Mouse (Mus musculus): Measurements from ENCODE around the gene Vasp. TPM values are rescaled to one million over a fixed set of nuclear protein-coding genes. Genes with fewer than 3 reads are reported as not detected.
A peak's percentile ranks its signal among the peaks of the same experiment; 100 is the strongest.

Vasp gene
- polyA plus RNA-seq, 1 experiment from 2014 or later: 42.4 TPM

DNA sequence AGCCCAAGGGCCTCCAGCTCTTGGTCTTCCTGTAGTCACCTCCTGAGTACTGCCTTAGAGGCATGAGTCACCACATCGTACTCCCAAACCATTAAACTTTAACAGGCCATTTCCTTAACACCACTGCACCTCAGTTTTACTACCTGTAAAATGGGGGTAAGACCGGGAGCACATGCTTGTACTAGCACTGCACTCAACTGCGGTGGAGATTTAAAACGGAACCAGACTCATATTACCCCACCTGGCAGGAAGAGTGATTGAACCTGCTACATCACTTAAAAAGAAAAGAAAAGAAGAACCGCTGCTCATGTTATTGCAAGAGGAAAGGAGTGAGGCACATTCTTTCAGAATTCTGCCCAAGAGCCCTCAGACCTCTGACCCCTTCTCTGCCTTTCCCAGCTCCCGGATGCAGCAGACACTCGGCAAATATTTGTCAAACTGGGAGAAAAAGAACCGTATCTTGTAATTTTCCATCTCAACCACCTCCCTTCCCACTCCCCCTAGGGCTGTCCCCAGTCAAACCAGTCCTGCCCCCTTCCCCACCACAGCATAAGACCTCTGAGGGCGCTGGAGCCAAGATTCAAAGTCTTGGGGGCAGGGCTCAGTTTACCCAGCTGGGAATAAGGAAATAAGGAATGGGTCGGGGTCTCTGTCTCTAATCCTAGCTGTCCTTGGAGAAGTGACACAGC, 2.5 kb downstream of the Vasp start:
- peak overlapping the region; percentile 85 for H3K4me3 ChIP-seq (replicated peaks)
- H3K4me1 ChIP-seq (replicated peaks): peaks cover 88% of the 10 kb centered on the region
- no peak for ATAC-seq (ENCODE audit: insufficient read depth)
- WGBS (ENCODE audit: insufficient replicate concordance): 27% methylated on average over 10 of the region's 10 CpGs
- no peaks in the 10 kb centered on the region for H3K27me3 ChIP-seq
- H3K4me2 ChIP-seq: peak overlapping the region; percentile 99
- peak overlapping the region; percentile 98 for H3K27ac ChIP-seq (replicated peaks)
- H3K36me3 ChIP-seq (replicated peaks): peaks cover 23% of the 10 kb centered on the region
- no peaks in the 10 kb centered on the region for H3K9me3 ChIP-seq (replicated peaks)
- peak overlapping the region; percentile 84 for H3K9ac ChIP-seq

DNA sequence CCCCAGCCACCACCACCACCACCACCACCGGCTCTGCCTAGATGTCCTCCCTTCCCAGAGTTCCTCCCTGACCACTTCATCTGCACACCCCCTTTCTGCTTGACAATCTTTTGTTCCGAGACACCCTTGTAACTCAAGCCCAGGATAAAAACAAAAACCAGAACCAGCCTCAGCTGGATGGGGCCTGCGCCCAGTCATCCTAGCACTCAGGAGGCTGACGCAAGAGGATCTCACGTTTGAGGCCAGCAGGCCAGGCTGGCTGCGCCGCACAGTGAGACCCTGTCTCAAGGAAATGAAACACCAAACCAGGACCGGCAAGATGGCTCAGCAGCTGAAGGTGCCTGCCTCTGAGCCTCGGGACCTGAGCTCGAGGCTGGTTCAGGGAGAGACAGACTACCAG, 4.6 kb downstream of the Vasp start:
- peak overlapping the region; percentile 75 for H3K4me2 ChIP-seq
- H3K27me3 ChIP-seq: no peaks in the 10 kb centered on the region
- peak overlapping the region; percentile 47; the same call in 1 of the 2 replicates for H3K9ac ChIP-seq
- ATAC-seq (ENCODE audit: insufficient read depth): no peak
- H3K4me1 ChIP-seq (replicated peaks): peaks cover 82% of the 10 kb centered on the region
- 39% methylated on average over 10 of the region's 10 CpGs for WGBS (ENCODE audit: insufficient replicate concordance)
- no peaks in the 10 kb centered on the region for H3K9me3 ChIP-seq (replicated peaks)
- H3K36me3 ChIP-seq (replicated peaks): peaks cover 44% of the 10 kb centered on the region
- H3K4me3 ChIP-seq (replicated peaks): 0 out of 2 replicates have a peak overlapping the region, but pooled peaks have one; percentile 39
- H3K27ac ChIP-seq (replicated peaks): peak overlapping the region; percentile 87

DNA sequence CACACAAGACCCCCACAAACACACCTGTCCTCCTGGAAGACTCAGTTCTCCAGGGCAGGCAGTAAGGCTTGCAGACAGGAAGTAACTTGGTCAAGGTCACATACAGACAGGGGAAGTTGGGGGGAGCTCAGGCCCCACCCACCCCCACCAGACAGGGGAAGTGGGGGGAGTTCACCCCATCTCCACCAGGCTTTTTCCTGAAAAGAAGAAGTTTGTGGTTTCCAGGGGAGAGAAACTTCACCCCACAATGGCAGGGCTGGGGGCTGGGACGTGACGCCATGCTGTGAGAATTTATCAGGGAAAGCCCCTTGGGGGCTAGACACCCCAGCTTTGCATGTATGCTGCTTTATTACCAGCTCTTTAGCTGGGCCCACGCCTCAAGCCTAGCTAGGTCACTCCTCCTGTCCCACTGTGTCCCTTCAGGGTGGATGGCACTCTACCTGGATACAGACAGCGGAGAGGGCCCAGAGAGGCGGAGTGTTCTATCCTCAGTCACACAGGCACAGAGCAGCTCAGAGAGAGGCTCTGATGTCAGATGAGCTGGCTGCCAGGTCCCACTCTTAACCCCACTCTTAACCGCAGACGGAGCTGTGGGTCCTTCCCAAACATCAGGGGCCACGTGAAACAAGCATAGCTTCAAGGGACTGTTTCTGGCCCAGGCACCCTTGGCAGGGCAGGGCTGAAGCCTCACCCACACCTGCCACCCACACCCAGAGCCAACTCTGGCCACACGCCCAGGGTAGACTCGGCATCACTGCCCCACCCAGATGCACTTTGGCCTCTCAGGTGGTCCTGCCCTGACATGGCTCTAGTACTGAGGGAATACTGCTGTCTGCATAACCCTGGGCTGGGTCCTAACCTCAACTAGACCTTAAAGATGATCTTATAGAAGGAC, 5.4 kb downstream of the Vasp start:
- H3K4me2 ChIP-seq: peak overlapping the region; percentile 75
- no peaks in the 10 kb centered on the region for H3K9me3 ChIP-seq (replicated peaks)
- no peak; the same call in 1 of the 2 replicates for ATAC-seq (ENCODE audit: insufficient read depth)
- H3K4me3 ChIP-seq (replicated peaks): peak overlapping the region; percentile 39; the same call in 1 of the 2 replicates
- H3K36me3 ChIP-seq (replicated peaks): peaks cover 53% of the 10 kb centered on the region
- H3K27me3 ChIP-seq: no peaks in the 10 kb centered on the region
- H3K9ac ChIP-seq: peak overlapping the region; percentile 47
- WGBS (ENCODE audit: insufficient replicate concordance): 29% methylated on average over 10 of the region's 10 CpGs
- H3K4me1 ChIP-seq (replicated peaks): peaks cover 79% of the 10 kb centered on the region
- peak overlapping the region; percentile 87 for H3K27ac ChIP-seq (replicated peaks)

DNA sequence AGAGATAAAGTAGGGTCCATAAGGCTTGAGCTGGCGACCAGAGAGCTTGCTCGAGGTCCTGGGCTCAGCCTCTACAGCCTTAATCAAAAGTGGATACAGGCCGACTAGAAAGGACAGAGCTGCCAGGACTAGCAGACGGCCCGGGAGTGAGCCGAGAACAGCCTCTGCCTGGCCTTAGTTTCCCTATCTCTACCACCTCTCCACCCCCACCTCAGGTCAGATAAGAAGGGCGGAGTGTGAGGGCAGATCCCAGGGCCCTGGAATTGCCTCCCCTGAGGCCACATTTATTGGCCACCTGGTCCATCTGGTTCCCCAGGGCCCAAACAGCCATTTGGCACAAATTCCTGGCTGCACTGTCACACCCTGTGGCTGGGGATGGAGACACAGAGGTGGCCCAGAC, 6.5 kb downstream of the Vasp start:
- Histone ChIP-seq H3K9ac (peak overlapping the region; percentile 47), H3K27me3 (no peaks in the 10 kb centered on the region), H3K4me2 (peak overlapping the region; percentile 75), H3K4me3 (replicated peaks) (peak overlapping the region; percentile 39), H3K27ac (replicated peaks) (peak overlapping the region; percentile 87), H3K4me1 (replicated peaks) (peaks cover 79% of the 10 kb centered on the region), H3K9me3 (replicated peaks) (no peaks in the 10 kb centered on the region), H3K36me3 (replicated peaks) (peaks cover 63% of the 10 kb centered on the region)
- 21% methylated on average over 7 of the region's 7 CpGs for WGBS (ENCODE audit: insufficient replicate concordance)
- ATAC-seq (ENCODE audit: insufficient read depth): peak; percentile 82

DNA sequence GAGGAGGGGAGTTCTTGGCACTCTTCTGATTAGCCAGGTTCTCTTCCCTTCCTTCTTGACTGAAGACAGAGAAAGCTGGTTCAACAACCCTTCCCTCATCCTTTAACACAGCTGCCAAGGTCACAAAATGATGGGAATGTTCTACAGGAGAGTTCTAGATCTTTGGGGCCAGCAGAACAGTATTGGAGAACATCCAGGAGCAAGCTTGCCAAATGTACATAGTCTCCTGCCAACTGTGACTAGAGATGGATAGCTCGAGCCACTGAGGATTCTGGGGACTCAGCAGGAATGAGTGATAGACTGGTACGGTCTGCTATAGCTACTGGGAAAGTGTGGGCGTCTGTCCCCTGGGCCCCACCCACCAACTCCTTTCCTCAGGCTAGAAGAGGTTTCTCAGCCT, 13.3 kb downstream of the Vasp start:
- peak overlapping the region; percentile 79 for H3K27ac ChIP-seq (replicated peaks)
- no peaks in the 10 kb centered on the region for H3K9me3 ChIP-seq (replicated peaks)
- H3K4me3 ChIP-seq (replicated peaks): peak overlapping the region; percentile 40; the same call in 1 of the 2 replicates
- H3K4me1 ChIP-seq (replicated peaks): peaks cover 40% of the 10 kb centered on the region
- H3K9ac ChIP-seq: 0 out of 2 replicates have a peak overlapping the region, but pooled peaks have one; percentile 4
- H3K4me2 ChIP-seq: peak overlapping the region; percentile 62
- peaks cover 90% of the 10 kb centered on the region for H3K36me3 ChIP-seq (replicated peaks)
- WGBS (ENCODE audit: insufficient replicate concordance): 67% methylated on average over 3 of the region's 3 CpGs
- no peak for ATAC-seq (ENCODE audit: insufficient read depth)
- no peaks in the 10 kb centered on the region for H3K27me3 ChIP-seq

DNA sequence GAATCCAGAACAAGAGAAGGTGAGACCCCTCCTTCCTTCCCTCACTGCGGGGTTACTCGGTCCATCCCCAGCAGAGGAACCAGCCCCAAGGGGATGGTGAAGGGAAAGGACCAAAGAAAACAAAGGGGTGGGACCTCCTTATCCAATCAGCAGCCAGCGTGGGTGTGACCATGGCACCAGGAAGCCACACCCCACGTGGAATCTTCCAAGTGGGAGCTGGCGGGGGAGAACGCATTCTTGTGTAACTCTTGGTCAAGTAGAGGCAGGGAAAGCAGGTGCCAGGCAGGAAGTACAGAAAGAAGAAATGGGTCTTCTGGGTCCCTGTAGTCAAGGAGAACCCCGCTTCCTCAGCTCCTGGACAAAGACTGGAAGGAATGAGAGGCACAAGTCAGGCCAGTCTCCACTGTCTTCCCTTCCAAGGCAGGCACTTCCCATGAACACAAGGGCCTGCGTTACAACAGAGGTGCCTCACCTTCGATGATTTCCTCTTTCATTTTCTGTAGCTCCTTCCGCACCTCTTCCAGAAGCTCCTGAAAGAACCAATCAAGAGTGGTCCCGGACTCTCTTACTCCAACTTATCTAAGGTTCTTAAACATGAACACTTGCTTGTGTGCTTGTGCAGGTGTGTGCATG, 14.1 kb downstream of the Vasp start:
- no peaks in the 10 kb centered on the region for H3K27me3 ChIP-seq
- peak; percentile 92 for ATAC-seq (ENCODE audit: insufficient read depth)
- 25% methylated on average over 11 of the region's 11 CpGs for WGBS (ENCODE audit: insufficient replicate concordance)
- H3K9me3 ChIP-seq (replicated peaks): no peaks in the 10 kb centered on the region
- H3K4me2 ChIP-seq: peak overlapping the region; percentile 62
- H3K36me3 ChIP-seq (replicated peaks): peaks cover 82% of the 10 kb centered on the region
- peak overlapping the region; percentile 79 for H3K27ac ChIP-seq (replicated peaks)
- 0 out of 2 replicates have a peak overlapping the region, but pooled peaks have one; percentile 4 for H3K9ac ChIP-seq
- peaks cover 44% of the 10 kb centered on the region for H3K4me1 ChIP-seq (replicated peaks)
- H3K4me3 ChIP-seq (replicated peaks): peak overlapping the region; percentile 40

DNA sequence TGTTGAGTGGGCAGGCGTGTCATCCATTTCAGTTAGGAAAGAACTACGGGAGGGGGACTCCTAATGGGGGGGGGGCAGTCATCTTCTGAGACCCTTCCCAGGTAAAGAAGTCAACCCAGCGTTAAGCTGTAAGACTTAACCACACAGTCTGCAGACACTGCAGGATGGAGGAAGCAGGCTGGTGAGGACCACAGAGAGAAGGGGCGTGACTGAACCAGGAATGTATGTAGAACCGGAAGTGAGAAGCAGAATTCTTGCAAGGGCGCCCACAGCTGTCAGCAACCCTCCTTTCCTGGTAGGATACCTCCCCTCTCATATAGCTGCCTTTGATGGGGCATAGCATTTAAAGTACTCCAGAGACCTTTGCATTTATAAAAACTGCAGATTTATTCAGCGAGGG, 15.1 kb downstream of the Vasp start:
- H3K9me3 ChIP-seq (replicated peaks): no peaks in the 10 kb centered on the region
- H3K9ac ChIP-seq: no peak overlapping the region
- H3K27ac ChIP-seq (replicated peaks): peak overlapping the region; percentile 79
- ATAC-seq (ENCODE audit: insufficient read depth): no peak
- WGBS (ENCODE audit: insufficient replicate concordance): 72% methylated on average over 7 of the region's 7 CpGs
- H3K27me3 ChIP-seq: no peaks in the 10 kb centered on the region
- H3K4me3 ChIP-seq (replicated peaks): no peak overlapping the region
- H3K36me3 ChIP-seq (replicated peaks): peaks cover 73% of the 10 kb centered on the region
- peak overlapping the region; percentile 62; the same call in 1 of the 2 replicates for H3K4me2 ChIP-seq
- peaks cover 50% of the 10 kb centered on the region for H3K4me1 ChIP-seq (replicated peaks)

DNA sequence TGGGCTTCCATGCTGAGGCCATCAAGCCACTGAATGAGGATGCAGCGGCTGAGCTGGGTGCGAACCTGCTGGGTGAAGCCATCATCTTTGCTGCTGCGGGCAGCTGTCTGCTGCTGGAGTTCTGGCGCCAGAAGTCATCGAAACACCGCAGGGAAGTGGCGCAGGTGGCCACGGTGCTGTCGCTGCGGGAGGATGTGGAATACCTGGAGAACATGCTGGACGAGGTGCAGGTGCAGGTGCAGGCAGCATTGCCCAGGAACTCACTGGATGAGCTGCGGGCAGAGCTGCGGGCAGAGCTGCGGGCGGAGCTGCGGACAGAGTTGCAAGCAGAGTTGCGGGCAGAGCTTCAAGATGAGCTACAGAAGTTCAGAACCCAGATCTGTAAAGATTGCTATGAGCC, 16.2 kb downstream of the Vasp start:
- no peak for ATAC-seq (ENCODE audit: insufficient read depth)
- Histone ChIP-seq H3K4me3 (replicated peaks) (no peak overlapping the region), H3K9ac (no peak overlapping the region), H3K36me3 (replicated peaks) (peaks cover 61% of the 10 kb centered on the region), H3K4me2 (no peak overlapping the region), H3K27ac (replicated peaks) (no peak overlapping the region), H3K9me3 (replicated peaks) (no peaks in the 10 kb centered on the region), H3K27me3 (no peaks in the 10 kb centered on the region), H3K4me1 (replicated peaks) (peaks cover 43% of the 10 kb centered on the region)
- WGBS (ENCODE audit: insufficient replicate concordance): 86% methylated on average over 17 of the region's 17 CpGs

DNA sequence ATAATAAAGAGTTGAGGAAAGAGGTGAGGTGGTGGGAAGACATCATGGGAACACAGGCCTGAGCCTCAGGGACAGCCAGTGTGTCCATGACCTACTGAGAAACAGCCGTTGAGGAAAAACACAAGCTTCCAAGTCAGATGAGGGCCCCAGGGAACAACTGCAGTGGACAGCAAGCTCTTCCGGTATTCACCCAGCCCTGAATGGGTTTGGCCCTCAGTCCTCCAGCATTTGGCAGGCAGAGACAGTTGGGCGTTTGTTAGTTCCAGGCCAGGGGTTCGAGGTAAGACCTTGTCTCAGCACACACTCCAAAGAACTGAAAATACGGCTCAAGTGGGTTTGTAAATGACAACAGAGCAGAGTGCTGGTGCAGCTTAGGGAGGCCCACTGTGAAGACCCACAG, 18.2 kb downstream of the Vasp start:
- H3K4me2 ChIP-seq: no peak overlapping the region
- H3K27ac ChIP-seq (replicated peaks): peak overlapping the region; percentile 41
- 58% methylated on average over 5 of the region's 5 CpGs for WGBS (ENCODE audit: insufficient replicate concordance)
- H3K36me3 ChIP-seq (replicated peaks): peaks cover 41% of the 10 kb centered on the region
- H3K4me1 ChIP-seq (replicated peaks): peaks cover 38% of the 10 kb centered on the region
- H3K4me3 ChIP-seq (replicated peaks): no peak overlapping the region
- no peaks in the 10 kb centered on the region for H3K9me3 ChIP-seq (replicated peaks)
- no peak for ATAC-seq (ENCODE audit: insufficient read depth)
- no peaks in the 10 kb centered on the region for H3K27me3 ChIP-seq
- H3K9ac ChIP-seq: no peak overlapping the region

DNA sequence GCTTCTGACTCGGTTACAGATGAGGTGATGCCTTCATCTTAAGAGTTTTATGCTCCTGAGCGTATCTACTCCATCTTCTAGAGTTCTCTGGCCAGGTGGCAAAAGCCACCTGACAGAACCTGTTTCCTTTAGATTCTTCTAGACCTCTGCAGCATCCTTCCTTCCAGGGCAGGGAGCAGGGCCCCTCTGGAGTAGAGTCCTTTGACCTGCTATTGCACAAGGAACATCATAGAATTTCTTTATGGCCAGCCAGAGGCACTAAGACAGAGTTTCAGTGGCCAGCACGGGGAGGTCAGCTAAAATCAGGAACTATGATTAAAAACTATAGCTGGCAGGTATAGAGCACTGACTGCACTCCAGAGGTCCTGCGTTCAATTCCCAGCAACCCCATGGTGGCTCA, 19.5 kb downstream of the Vasp start:
- Histone ChIP-seq H3K4me1 (replicated peaks) (peaks cover 33% of the 10 kb centered on the region), H3K27me3 (no peaks in the 10 kb centered on the region), H3K9ac (no peak overlapping the region), H3K36me3 (replicated peaks) (peaks cover 36% of the 10 kb centered on the region), H3K4me2 (no peak overlapping the region), H3K27ac (replicated peaks) (no peak overlapping the region), H3K4me3 (replicated peaks) (no peak overlapping the region), H3K9me3 (replicated peaks) (no peaks in the 10 kb centered on the region)
- no peak for ATAC-seq (ENCODE audit: insufficient read depth)
- 61% methylated on average over 4 of the region's 4 CpGs for WGBS (ENCODE audit: insufficient replicate concordance)

DNA sequence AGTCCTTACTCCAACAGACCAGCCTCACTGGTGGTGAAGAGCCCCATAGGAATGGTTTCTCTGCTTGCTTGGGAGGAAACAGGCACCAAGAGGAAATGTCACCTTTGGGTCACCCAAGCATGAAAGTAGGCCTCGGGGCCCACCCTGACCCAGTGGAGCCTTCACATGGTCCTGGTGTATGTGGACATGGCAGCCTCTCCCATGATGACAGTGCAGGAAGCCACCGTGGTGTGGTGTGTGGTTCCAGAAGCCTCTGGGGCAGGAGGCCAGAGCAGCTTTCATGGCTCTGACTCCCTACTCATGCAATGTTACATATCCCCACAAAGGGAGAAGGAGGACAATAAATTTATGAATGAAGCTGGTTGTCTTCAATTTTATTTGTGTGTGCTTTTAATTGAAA, 24.1 kb downstream of the Vasp start:
- Histone ChIP-seq H3K4me1 (replicated peaks) (peaks cover 55% of the 10 kb centered on the region), H3K9ac (no peak overlapping the region)
- 68% methylated on average over 2 of the region's 2 CpGs for WGBS (ENCODE audit: insufficient replicate concordance)

More for the DNA sequence above, 24.1 kb downstream of the Vasp start:
- peaks cover 29% of the 10 kb centered on the region for H3K36me3 ChIP-seq (replicated peaks)
- no peak overlapping the region for H3K4me3 ChIP-seq (replicated peaks)
- H3K27ac ChIP-seq (replicated peaks): peak overlapping the region; percentile 72
- H3K27me3 ChIP-seq: no peaks in the 10 kb centered on the region
- no peak overlapping the region for H3K4me2 ChIP-seq
- no peak for ATAC-seq (ENCODE audit: insufficient read depth)
- H3K9me3 ChIP-seq (replicated peaks): no peaks in the 10 kb centered on the region
